Mouse (Mus musculus): ENCODE data around the gene Kctd15. TPM values are rescaled to one million over a fixed set of nuclear protein-coding genes. Genes with fewer than 3 reads are reported as not detected.

Kctd15 gene
- polyA plus RNA-seq, 1 experiment from 2014 or later = 22.7 TPM

DNA sequence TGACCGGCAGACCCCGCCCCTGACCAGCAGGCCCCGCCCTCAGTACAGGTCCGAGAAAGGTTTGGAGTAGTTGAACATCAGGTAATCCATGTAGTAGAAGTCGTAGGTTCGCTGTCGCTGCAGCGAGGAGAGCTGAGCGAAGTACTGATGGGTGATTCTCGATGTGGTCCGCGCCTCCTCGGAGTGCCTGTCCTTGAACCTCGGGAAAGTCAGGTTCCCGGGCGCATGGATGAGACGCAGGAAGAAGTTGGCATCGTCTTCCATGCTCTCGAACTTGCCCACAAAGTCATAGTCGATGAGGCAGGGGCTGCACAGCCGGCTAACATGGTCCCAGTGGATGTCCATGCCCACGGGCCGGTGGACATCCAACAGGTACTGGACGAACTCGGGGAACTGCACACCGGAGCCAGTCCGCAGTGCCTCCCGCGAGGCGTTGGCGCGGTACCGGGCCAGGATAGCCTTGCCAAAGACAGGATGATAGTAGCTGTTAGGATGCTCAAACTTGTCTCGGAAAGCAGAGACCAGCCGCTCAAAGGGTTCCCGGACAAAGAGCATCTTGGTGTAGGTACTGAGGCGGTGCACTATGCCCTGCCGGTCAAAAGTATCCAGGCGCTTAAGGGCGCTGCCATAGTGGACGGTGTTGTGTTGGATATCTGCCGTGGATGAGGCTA, 18.7 kb upstream of the Kctd15 start:
- H3K27me3 ChIP-seq (ENCODE audit: control insufficient read depth, insufficient read depth, low read length) = peaks cover 23% of the 10 kb centered on the region
- peak overlapping the region; percentile 18; the same call in 1 of the 2 replicates for H3K4me3 ChIP-seq (ENCODE audit: low read depth, low read length)
- H3K27ac ChIP-seq (ENCODE audit: low read depth, low read length) = no peak overlapping the region
- H3K9ac ChIP-seq (ENCODE audit: low read length) = no peak overlapping the region
- 11% methylated on average over 42 of the region's 42 CpGs for WGBS
- H3K4me1 ChIP-seq (ENCODE audit: control insufficient read depth, insufficient read depth, low read length) = peaks cover 3% of the 10 kb centered on the region
- H3K4me2 ChIP-seq (ENCODE audit: low read depth) = peak overlapping the region; percentile 31
- no peaks in the 10 kb centered on the region for H3K9me3 ChIP-seq (ENCODE audit: control insufficient read depth, low read length)
- H3K36me3 ChIP-seq (ENCODE audit: control insufficient read depth, insufficient read depth, low read length) = no peaks in the 10 kb centered on the region
- no peak for ATAC-seq (ENCODE audit: insufficient read depth, low FRiP score, low TSS enrichment)
- DNase-seq (ENCODE audit: low spot score) = no peak

DNA sequence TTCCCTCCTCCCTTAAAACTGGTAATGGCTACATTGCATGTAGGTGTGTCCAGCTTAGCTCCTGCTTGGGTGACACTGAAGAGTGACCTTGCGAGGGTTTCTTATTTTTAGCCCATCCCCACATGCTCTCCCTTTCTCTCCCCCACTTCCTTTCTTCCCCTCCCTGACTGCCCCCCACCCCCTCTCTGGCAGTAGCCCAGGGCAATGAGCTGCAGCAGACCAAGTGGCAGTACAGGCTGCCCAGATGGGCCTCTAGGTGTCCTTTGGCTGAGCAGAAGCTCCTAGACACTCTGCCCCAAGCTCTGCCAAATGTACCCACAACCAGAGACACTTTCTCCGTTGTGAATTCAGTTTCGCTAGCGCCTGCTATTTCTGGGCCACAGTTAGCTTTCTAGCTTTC, 16.4 kb upstream of the Kctd15 start:
- no peak for DNase-seq (ENCODE audit: low spot score)
- Histone ChIP-seq H3K27me3 (ENCODE audit: control insufficient read depth, insufficient read depth, low read length) (peaks cover 23% of the 10 kb centered on the region), H3K4me3 (ENCODE audit: low read depth, low read length) (no peak overlapping the region), H3K27ac (ENCODE audit: low read depth, low read length) (no peak overlapping the region), H3K36me3 (ENCODE audit: control insufficient read depth, insufficient read depth, low read length) (no peaks in the 10 kb centered on the region), H3K9me3 (ENCODE audit: control insufficient read depth, low read length) (no peaks in the 10 kb centered on the region), H3K9ac (ENCODE audit: low read length) (no peak overlapping the region), H3K4me1 (ENCODE audit: control insufficient read depth, insufficient read depth, low read length) (peaks cover 3% of the 10 kb centered on the region), H3K4me2 (ENCODE audit: low read depth) (no peak overlapping the region)
- no peak for ATAC-seq (ENCODE audit: insufficient read depth, low FRiP score, low TSS enrichment)
- 61% methylated on average over 4 of the region's 4 CpGs for WGBS

DNA sequence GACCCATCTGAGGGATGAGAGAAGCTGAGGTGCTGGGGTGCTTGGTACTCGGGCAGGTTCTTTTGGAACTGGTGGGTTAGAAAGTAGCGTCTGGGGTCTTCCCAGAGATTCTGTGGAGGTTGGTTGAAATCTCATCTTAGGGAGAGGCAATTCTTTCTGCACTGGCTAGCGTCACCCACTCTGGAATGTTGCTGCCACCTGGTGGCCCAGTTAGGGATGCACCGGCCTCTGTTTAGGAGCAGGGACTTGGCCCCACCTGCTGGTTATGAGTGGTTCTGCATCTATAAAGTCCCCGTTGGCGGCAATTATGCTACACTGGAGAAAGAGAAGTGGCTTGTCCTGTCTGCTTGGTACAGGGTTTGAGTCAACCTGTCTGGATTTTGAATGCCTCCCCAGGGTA, 15.4 kb upstream of the Kctd15 start:
- Histone ChIP-seq H3K9me3 (ENCODE audit: control insufficient read depth, low read length) (no peaks in the 10 kb centered on the region), H3K4me1 (ENCODE audit: control insufficient read depth, insufficient read depth, low read length) (peaks cover 3% of the 10 kb centered on the region), H3K27me3 (ENCODE audit: control insufficient read depth, insufficient read depth, low read length) (peaks cover 23% of the 10 kb centered on the region), H3K36me3 (ENCODE audit: control insufficient read depth, insufficient read depth, low read length) (no peaks in the 10 kb centered on the region), H3K4me2 (ENCODE audit: low read depth) (no peak overlapping the region), H3K9ac (ENCODE audit: low read length) (no peak overlapping the region), H3K27ac (ENCODE audit: low read depth, low read length) (no peak overlapping the region), H3K4me3 (ENCODE audit: low read depth, low read length) (no peak overlapping the region)
- WGBS = 3% methylated on average over 6 of the region's 6 CpGs
- ATAC-seq (ENCODE audit: insufficient read depth, low FRiP score, low TSS enrichment) = peak; percentile 49
- peak; percentile 92 for DNase-seq (ENCODE audit: low spot score)

GRCm38 (mm10) chr7:34670778-34671177, 14.2 kb upstream of the Kctd15 start:
- Histone ChIP-seq H3K4me2 (ENCODE audit: low read depth) (no peak overlapping the region), H3K4me1 (ENCODE audit: control insufficient read depth, insufficient read depth, low read length) (peaks cover 3% of the 10 kb centered on the region), H3K9ac (ENCODE audit: low read length) (no peak overlapping the region), H3K27ac (ENCODE audit: low read depth, low read length) (no peak overlapping the region), H3K36me3 (ENCODE audit: control insufficient read depth, insufficient read depth, low read length) (no peaks in the 10 kb centered on the region), H3K9me3 (ENCODE audit: control insufficient read depth, low read length) (no peaks in the 10 kb centered on the region), H3K4me3 (ENCODE audit: low read depth, low read length) (no peak overlapping the region), H3K27me3 (ENCODE audit: control insufficient read depth, insufficient read depth, low read length) (peaks cover 20% of the 10 kb centered on the region)
- 77% methylated on average over 3 of the region's 3 CpGs for WGBS
- ATAC-seq (ENCODE audit: insufficient read depth, low FRiP score, low TSS enrichment) (no peak), DNase-seq (ENCODE audit: low spot score) (no peak)

DNA sequence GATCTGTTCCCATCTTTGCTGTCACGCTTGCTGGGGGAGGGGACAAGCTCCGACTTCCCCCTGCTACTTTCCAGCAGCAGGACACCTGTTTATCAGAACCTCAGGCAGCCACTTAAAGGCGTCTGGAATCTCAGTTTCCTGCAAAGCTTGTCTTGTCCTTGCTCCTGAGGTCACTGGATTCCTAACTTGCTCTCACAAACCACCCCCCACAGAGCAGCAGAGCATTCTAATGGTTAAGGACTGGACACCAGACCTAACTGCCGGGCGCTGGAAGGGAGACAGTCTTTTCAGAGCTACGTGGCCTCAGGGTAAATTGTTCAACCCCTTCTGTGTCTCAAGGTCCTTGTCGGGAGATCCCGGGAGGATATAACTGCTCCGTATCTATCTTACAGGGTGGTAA, 12.8 kb upstream of the Kctd15 start:
- no peaks in the 10 kb centered on the region for H3K9me3 ChIP-seq (ENCODE audit: control insufficient read depth, low read length)
- 20% methylated on average over 9 of the region's 9 CpGs for WGBS
- H3K4me3 ChIP-seq (ENCODE audit: low read depth, low read length) = no peak overlapping the region
- no peak overlapping the region for H3K27ac ChIP-seq (ENCODE audit: low read depth, low read length)
- H3K4me1 ChIP-seq (ENCODE audit: control insufficient read depth, insufficient read depth, low read length) = no peaks in the 10 kb centered on the region
- ATAC-seq (ENCODE audit: insufficient read depth, low FRiP score, low TSS enrichment) (no peak), DNase-seq (ENCODE audit: low spot score) (no peak)
- peaks cover 7% of the 10 kb centered on the region for H3K27me3 ChIP-seq (ENCODE audit: control insufficient read depth, insufficient read depth, low read length)
- no peak overlapping the region for H3K4me2 ChIP-seq (ENCODE audit: low read depth)
- no peaks in the 10 kb centered on the region for H3K36me3 ChIP-seq (ENCODE audit: control insufficient read depth, insufficient read depth, low read length)
- no peak overlapping the region for H3K9ac ChIP-seq (ENCODE audit: low read length)

DNA sequence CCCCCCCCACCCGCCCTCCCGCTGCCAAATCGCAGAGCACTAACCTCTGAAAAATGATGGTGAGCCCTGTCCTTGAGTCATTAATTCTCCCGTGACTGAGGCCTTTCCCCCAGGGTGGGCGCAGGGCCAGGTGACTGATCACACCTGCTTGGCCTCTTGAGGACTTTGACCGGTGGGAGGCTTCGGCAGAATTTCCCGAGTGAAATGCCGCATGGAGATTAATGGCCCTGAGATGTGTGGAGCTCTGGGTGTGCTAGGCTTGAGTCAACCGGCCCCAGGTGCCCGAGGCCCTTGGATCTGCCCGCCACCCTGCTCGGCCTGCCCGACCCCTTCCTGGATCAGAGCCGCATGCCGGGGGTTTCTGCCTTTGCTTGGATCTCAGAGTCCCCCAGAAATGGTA, 11.3 kb upstream of the Kctd15 start:
- 84% methylated on average over 16 of the region's 16 CpGs for WGBS
- ATAC-seq (ENCODE audit: insufficient read depth, low FRiP score, low TSS enrichment) (no peak), DNase-seq (ENCODE audit: low spot score) (no peak)
- H3K4me2 ChIP-seq (ENCODE audit: low read depth) = no peak overlapping the region
- H3K4me3 ChIP-seq (ENCODE audit: low read depth, low read length) = no peak overlapping the region
- H3K27ac ChIP-seq (ENCODE audit: low read depth, low read length) = no peak overlapping the region
- H3K36me3 ChIP-seq (ENCODE audit: control insufficient read depth, insufficient read depth, low read length) = no peaks in the 10 kb centered on the region
- no peaks in the 10 kb centered on the region for H3K27me3 ChIP-seq (ENCODE audit: control insufficient read depth, insufficient read depth, low read length)
- no peaks in the 10 kb centered on the region for H3K9me3 ChIP-seq (ENCODE audit: control insufficient read depth, low read length)
- no peaks in the 10 kb centered on the region for H3K4me1 ChIP-seq (ENCODE audit: control insufficient read depth, insufficient read depth, low read length)
- no peak overlapping the region for H3K9ac ChIP-seq (ENCODE audit: low read length)

- Histone ChIP-seq H3K27me3 (ENCODE audit: control insufficient read depth, insufficient read depth, low read length) (no peaks in the 10 kb centered on the region), H3K4me1 (ENCODE audit: control insufficient read depth, insufficient read depth, low read length) (no peaks in the 10 kb centered on the region), H3K9me3 (ENCODE audit: control insufficient read depth, low read length) (no peaks in the 10 kb centered on the region), H3K4me2 (ENCODE audit: low read depth) (no peak overlapping the region), H3K36me3 (ENCODE audit: control insufficient read depth, insufficient read depth, low read length) (no peaks in the 10 kb centered on the region), H3K9ac (ENCODE audit: low read length) (no peak overlapping the region), H3K4me3 (ENCODE audit: low read depth, low read length) (no peak overlapping the region), H3K27ac (ENCODE audit: low read depth, low read length) (no peak overlapping the region)
- WGBS = 55% methylated on average over 7 of the region's 7 CpGs
- no peak for ATAC-seq (ENCODE audit: insufficient read depth, low FRiP score, low TSS enrichment)
- DNase-seq (ENCODE audit: low spot score) = no peak
Observed at GRCm38 (mm10) chr7:34663145-34663544, 6.6 kb upstream of the Kctd15 start.

GRCm38 (mm10) chr7:34662227-34662626, 5.7 kb upstream of the Kctd15 start:
- DNase-seq (ENCODE audit: low spot score) (no peak), ATAC-seq (ENCODE audit: insufficient read depth, low FRiP score, low TSS enrichment) (no peak)
- Histone ChIP-seq H3K27ac (ENCODE audit: low read depth, low read length) (no peak overlapping the region), H3K27me3 (ENCODE audit: control insufficient read depth, insufficient read depth, low read length) (no peaks in the 10 kb centered on the region), H3K4me1 (ENCODE audit: control insufficient read depth, insufficient read depth, low read length) (no peaks in the 10 kb centered on the region), H3K4me3 (ENCODE audit: low read depth, low read length) (no peak overlapping the region), H3K9ac (ENCODE audit: low read length) (no peak overlapping the region), H3K9me3 (ENCODE audit: control insufficient read depth, low read length) (no peaks in the 10 kb centered on the region), H3K36me3 (ENCODE audit: control insufficient read depth, insufficient read depth, low read length) (no peaks in the 10 kb centered on the region), H3K4me2 (ENCODE audit: low read depth) (no peak overlapping the region)
- WGBS = 22% methylated on average over 5 of the region's 5 CpGs

DNA sequence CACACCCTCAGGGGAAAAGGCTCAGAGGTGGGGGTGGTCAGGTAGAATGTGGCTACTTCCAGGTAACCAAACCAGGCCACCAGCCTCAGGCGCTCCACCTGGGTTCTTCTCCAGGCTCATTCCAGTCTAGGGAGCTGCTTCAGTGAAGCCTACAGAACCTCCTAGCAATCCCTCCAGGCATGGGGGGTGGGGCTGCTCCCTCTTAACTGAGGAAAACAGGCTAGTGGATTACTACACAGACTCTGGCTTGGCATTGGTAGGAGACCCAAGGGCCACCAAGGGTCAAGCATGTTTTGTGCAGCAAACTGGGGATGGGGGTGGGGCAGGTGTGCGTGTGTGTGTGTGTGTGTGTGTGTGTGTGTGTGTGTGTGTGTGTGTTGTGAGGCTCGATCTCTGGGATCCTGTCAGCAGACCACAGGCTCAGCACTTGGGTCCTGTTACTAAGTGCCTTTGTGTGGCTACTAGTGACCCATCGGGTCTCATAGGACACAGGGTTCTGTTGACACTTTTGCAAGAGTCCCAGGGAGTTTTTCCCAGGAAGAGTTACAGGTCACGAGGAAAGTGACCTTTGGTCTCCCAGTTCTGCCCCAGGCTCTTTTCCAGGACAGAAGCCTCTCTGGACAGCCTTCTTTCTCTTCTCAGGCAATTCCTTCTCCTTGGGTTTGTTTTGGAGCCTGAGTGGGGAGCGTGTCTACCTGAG, 3.0 kb upstream of the Kctd15 start:
- Histone ChIP-seq H3K4me1 (ENCODE audit: control insufficient read depth, insufficient read depth, low read length) (peaks cover 5% of the 10 kb centered on the region; the same call in 1 of the 2 replicates), H3K9me3 (ENCODE audit: control insufficient read depth, low read length) (no peaks in the 10 kb centered on the region), H3K27ac (ENCODE audit: low read depth, low read length) (no peak overlapping the region), H3K4me3 (ENCODE audit: low read depth, low read length) (no peak overlapping the region), H3K36me3 (ENCODE audit: control insufficient read depth, insufficient read depth, low read length) (no peaks in the 10 kb centered on the region), H3K4me2 (ENCODE audit: low read depth) (no peak overlapping the region), H3K9ac (ENCODE audit: low read length) (no peak overlapping the region), H3K27me3 (ENCODE audit: control insufficient read depth, insufficient read depth, low read length) (no peaks in the 10 kb centered on the region)
- no peak for ATAC-seq (ENCODE audit: insufficient read depth, low FRiP score, low TSS enrichment)
- no peak for DNase-seq (ENCODE audit: low spot score)
- 74% methylated on average over 6 of the region's 6 CpGs for WGBS

Data from neural tube, embryonic 11.5 days (tissue).